In the genomic region with DNA sequence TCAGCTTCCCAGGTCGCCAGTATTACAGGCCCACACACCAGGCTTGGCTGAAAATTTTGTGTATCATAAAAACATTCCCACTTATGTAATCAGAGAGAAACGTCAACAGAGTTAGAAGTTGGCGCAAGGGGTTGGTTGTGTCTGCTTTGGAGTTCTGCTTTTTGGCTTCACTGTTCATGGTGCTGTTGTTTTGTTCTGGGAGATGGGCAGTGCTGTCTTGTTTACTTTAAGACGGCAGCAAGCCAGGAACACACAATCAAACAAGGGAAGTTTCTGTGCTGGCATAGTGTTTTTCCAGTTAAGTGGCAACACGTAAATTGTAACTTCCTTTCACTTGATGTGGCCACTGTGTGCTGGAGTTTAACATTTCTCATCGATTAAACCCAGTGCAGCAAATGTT, we compare ENCODE assay signal across 32 mouse cellular contexts. TPM values are rescaled to one million over a fixed set of nuclear protein-coding genes. Genes with fewer than 3 reads are reported as not detected.
DNase-seq lines count a peak whose midpoint lies in the region; ATAC-seq and TF ChIP-seq lines count a peak whose summit lies in the region.
"Had no signal": no experiment of that assay in that cellular context is flagged by ENCODE, and none has a peak within 500 bp of the region (broad histone marks: within the 10 kb centered on the region; RNA-seq: fewer than 3 reads in every experiment).

No protein-coding gene starts in this region.

- H3K9me3 ChIP-seq in liver, postnatal 0 days (ENCODE audit: low read length): no peaks in the 10 kb centered on the region
- no peaks in the 10 kb centered on the region for H3K9me3 ChIP-seq in lung, postnatal 0 days (ENCODE audit: low read length)
- H3K9me3 ChIP-seq in intestine, embryonic 15.5 days: no peaks in the 10 kb centered on the region
- H3K9me3 ChIP-seq: embryonic facial prominence, embryonic 10.5 days; embryonic facial prominence, embryonic 15.5 days; forebrain, embryonic 12.5 days; heart, embryonic 13.5 days; kidney, embryonic 15.5 days; liver, embryonic 15.5 days; neural tube, embryonic 12.5 days had no signal

- TF ChIP-seq EP300 in liver, postnatal 0 days (IDR thresholded peaks at IDR 0.05; ENCODE audit: low read depth): peak; percentile 50; the same call in 1 of the 2 replicates
- peak; percentile 88 for TF ChIP-seq EP300 in lung, postnatal 0 days (IDR thresholded peaks at IDR 0.05)

- ATAC-seq in liver, postnatal 0 days: peak; percentile 91
- peak; percentile 69 for ATAC-seq in lung, postnatal 0 days
- no peak for ATAC-seq in intestine, embryonic 15.5 days
- ATAC-seq: CD4-positive, CD25-positive, alpha-beta regulatory T cell, adult 4 months; forebrain, postnatal 0 days had no signal

- H3K9ac ChIP-seq in liver, postnatal 0 days (replicated peaks): no peak overlapping the region
- H3K9ac ChIP-seq in lung, postnatal 0 days (replicated peaks; ENCODE audit: low read depth): no peak overlapping the region
- H3K9ac ChIP-seq in intestine, embryonic 15.5 days: no peak overlapping the region
- H3K9ac ChIP-seq: embryonic facial prominence, embryonic 15.5 days; forebrain, embryonic 12.5 days; forebrain, postnatal 0 days; heart, embryonic 13.5 days; hindbrain, embryonic 14.5 days; kidney, embryonic 15.5 days; liver, embryonic 15.5 days; neural tube, embryonic 12.5 days had no signal

- no peaks in the 10 kb centered on the region for H3K27me3 ChIP-seq in liver, postnatal 0 days (ENCODE audit: insufficient read depth, low read length)
- no peaks in the 10 kb centered on the region for H3K27me3 ChIP-seq in lung, postnatal 0 days (replicated peaks; ENCODE audit: insufficient read depth, low read length)
- no peaks in the 10 kb centered on the region for H3K27me3 ChIP-seq in intestine, embryonic 15.5 days (replicated peaks)
- H3K27me3 ChIP-seq: embryonic facial prominence, embryonic 15.5 days; forebrain, embryonic 12.5 days; heart, embryonic 13.5 days; kidney, embryonic 15.5 days; liver, embryonic 15.5 days; neural tube, embryonic 12.5 days had no signal

- no peak for TF ChIP-seq CTCF in liver, postnatal 0 days (IDR thresholded peaks at IDR 0.05; ENCODE audit: low read depth)
- TF ChIP-seq CTCF in lung, adult 2 months (IDR thresholded peaks at IDR 0.05; ENCODE audit: insufficient read depth, low read length): no peak
- TF ChIP-seq CTCF in lung, postnatal 0 days (IDR thresholded peaks at IDR 0.05): no peak

- H3K4me3 ChIP-seq in liver, postnatal 0 days (ENCODE audit: low read depth, low read length): no peak overlapping the region
- H3K4me3 ChIP-seq in lung, adult 2 months (replicated peaks; ENCODE audit: extremely low read depth, low read depth, low read length): no peak overlapping the region
- H3K4me3 ChIP-seq in lung, postnatal 0 days (ENCODE audit: low read depth, low read length): no peak overlapping the region
- no peak overlapping the region for H3K4me3 ChIP-seq in intestine, embryonic 15.5 days (replicated peaks)
- H3K4me3 ChIP-seq: embryonic facial prominence, embryonic 10.5 days; embryonic facial prominence, embryonic 15.5 days; forebrain, embryonic 12.5 days; heart, adult 2 months; heart, embryonic 13.5 days; kidney, embryonic 15.5 days; left cerebral cortex, adult 2 months; liver, embryonic 15.5 days; myocyte; neural tube, embryonic 12.5 days had no signal

- H3K36me3 ChIP-seq in liver, postnatal 0 days (replicated peaks; ENCODE audit: insufficient read depth, low read length): no peaks in the 10 kb centered on the region
- no peaks in the 10 kb centered on the region for H3K36me3 ChIP-seq in lung, postnatal 0 days (ENCODE audit: insufficient read depth, low read length)
- H3K36me3 ChIP-seq in intestine, embryonic 15.5 days: no peaks in the 10 kb centered on the region
- H3K36me3 ChIP-seq: embryonic facial prominence, embryonic 10.5 days; embryonic facial prominence, embryonic 15.5 days; forebrain, embryonic 12.5 days; heart, embryonic 13.5 days; kidney, embryonic 15.5 days; liver, embryonic 15.5 days; neural tube, embryonic 12.5 days had no signal

- H3K27ac ChIP-seq in liver, postnatal 0 days (ENCODE audit: low read depth): peak overlapping the region; percentile 75
- H3K27ac ChIP-seq in lung, postnatal 0 days (ENCODE audit: low read length): 0 out of 2 replicates have a peak overlapping the region, but pooled peaks have one; percentile 15
- no peak overlapping the region for H3K27ac ChIP-seq in intestine, embryonic 15.5 days
- H3K27ac ChIP-seq: embryonic facial prominence, embryonic 10.5 days; embryonic facial prominence, embryonic 15.5 days; forebrain, embryonic 12.5 days; heart, adult 2 months; heart, embryonic 13.5 days; hindbrain, embryonic 14.5 days; kidney, embryonic 15.5 days; left cerebral cortex, adult 2 months; liver, embryonic 15.5 days; neural tube, embryonic 12.5 days had no signal

- H3K4me1 ChIP-seq in liver, postnatal 0 days (ENCODE audit: insufficient read depth): no peaks in the 10 kb centered on the region
- H3K4me1 ChIP-seq in lung, adult 2 months (ENCODE audit: control insufficient read depth, insufficient read depth, low read length): peaks cover 9% of the 10 kb centered on the region
- H3K4me1 ChIP-seq in lung, postnatal 0 days (ENCODE audit: insufficient read depth, low read depth, low read length): no peaks in the 10 kb centered on the region
- H3K4me1 ChIP-seq in intestine, embryonic 15.5 days (replicated peaks): no peaks in the 10 kb centered on the region
- H3K4me1 ChIP-seq: embryonic facial prominence, embryonic 10.5 days; embryonic facial prominence, embryonic 15.5 days; forebrain, embryonic 12.5 days; heart, embryonic 13.5 days; kidney, embryonic 15.5 days; liver, embryonic 15.5 days; neural tube, embryonic 12.5 days had no signal

- no peak for DNase-seq in liver, postnatal 0 days
- no peak for DNase-seq in liver
- peak; percentile 36 for DNase-seq in lung, adult 2 months
- peak; percentile 49 for DNase-seq in lung, postnatal 0 days (ENCODE audit: low spot score)
- peak; percentile 62 to 67 for DNase-seq in lung, postnatal 4 days
- DNase-seq in left cerebral cortex, postnatal 36 days (ENCODE audit: low spot score in 2 of 2): no peak
- DNase-seq: adrenal gland, postnatal 36 days; cerebellum, adult 8-10 months; cerebellum, postnatal 25 days; forebrain, postnatal 0 days; gastrocnemius, postnatal 36 days; heart, adult 2 months; heart, postnatal 10 days; kidney, adult 11 months; kidney, postnatal 25 days; left cerebral cortex, postnatal 4 days; thymus, adult 18-20 months; thymus, postnatal 25 days had no signal

- no peak for TF ChIP-seq POLR2A in lung, adult 2 months (IDR thresholded peaks at IDR 0.05; ENCODE audit: borderline replicate concordance, extremely low read depth, low read depth, low read length)

- no peak overlapping the region for H3K4me2 ChIP-seq in liver, postnatal 0 days (ENCODE audit: low read depth, low read length)
- H3K4me2 ChIP-seq in lung, postnatal 0 days (replicated peaks; ENCODE audit: low read depth, low read length): no peak overlapping the region
- H3K4me2 ChIP-seq in intestine, embryonic 15.5 days (replicated peaks): no peak overlapping the region
- H3K4me2 ChIP-seq: embryonic facial prominence, embryonic 15.5 days; forebrain, embryonic 12.5 days; heart, embryonic 13.5 days; hindbrain, embryonic 14.5 days; kidney, embryonic 15.5 days; liver, embryonic 15.5 days; midbrain, embryonic 11.5 days; neural tube, embryonic 12.5 days had no signal

- WGBS in liver, postnatal 0 days (ENCODE audit: insufficient replicate concordance): 45% methylated on average over 6 of the region's 6 CpGs
- 25% methylated on average over 6 of the region's 6 CpGs for WGBS in lung, adult 2 months
- WGBS in lung, postnatal 0 days: 27% methylated on average over 6 of the region's 6 CpGs
- 53% methylated on average over 6 of the region's 6 CpGs for WGBS in intestine, embryonic 15.5 days

- intact Hi-C loops in left cerebral cortex, postnatal 36 days (cut with DNase I): no loop called here

RNA-seq across cellular contexts. Expression of a gene that starts 22.7 kb away (rescaled TPM):
- polyA plus RNA-seq in liver, postnatal 0 days (2015; fragmentation: Nextera tagmentation; extraction: Ambion mirVana): 19.0 and 30.1 TPM in 2 replicates
- 8.6 and 13.6 TPM in 2 replicates for polyA plus RNA-seq in lung, adult 2 months (2012; rRNA removed)
- 13.4 and 13.9 TPM in 2 replicates for polyA plus RNA-seq in lung, postnatal 0 days (2015; fragmentation: Nextera tagmentation; extraction: Ambion mirVana)
- polyA plus RNA-seq in intestine, embryonic 15.5 days (2015; fragmentation: Nextera tagmentation; extraction: Ambion mirVana): 1.0 and 1.3 TPM in 2 replicates
- 1 to 10 TPM; 4.2 to 6.3 TPM for total RNA-seq in left cerebral cortex, postnatal 36 days (2021)
- total RNA-seq: hematopoietic stem cell, adult 5-6 weeks had no signal
- polyA plus RNA-seq: CD4-positive, CD25-positive, alpha-beta regulatory T cell, adult 4 months had no signal

RNA-seq across cellular contexts. Expression of a gene that starts 47.0 kb away (rescaled TPM):
- 39.7 and 41.1 TPM in 2 replicates for polyA plus RNA-seq in liver, postnatal 0 days (2015; fragmentation: Nextera tagmentation; extraction: Ambion mirVana)
- polyA plus RNA-seq in lung, adult 2 months (2012; rRNA removed): 81.5 and 107 TPM in 2 replicates
- polyA plus RNA-seq in lung, postnatal 0 days (2015; fragmentation: Nextera tagmentation; extraction: Ambion mirVana): 144 TPM in 2 replicates
- polyA plus RNA-seq in intestine, embryonic 15.5 days (2015; fragmentation: Nextera tagmentation; extraction: Ambion mirVana): 96.3 and 97.1 TPM in 2 replicates
- 10 to 100 TPM; 24.3 to 27.6 TPM for total RNA-seq in left cerebral cortex, postnatal 36 days (2021)

Comparison
In these comparisons a context has a peak if more than half of its experiments do, and no peak if none do; other contexts are left out.
1. DNase-seq: peak in lung, adult 2 months (single experiment), lung, postnatal 0 days (single experiment) and lung, postnatal 4 days (2 of 2); none in liver, postnatal 0 days (single experiment), liver (single experiment) and left cerebral cortex, postnatal 36 days (0 of 2).